Mouse (Mus musculus): ENCODE measurements around the gene Adamts4. TPM values are rescaled to one million over a fixed set of nuclear protein-coding genes. Genes with fewer than 3 reads are reported as not detected.
"Not testable (repeated sequence)": the region's sequence is repeated elsewhere in the genome, so short reads cannot be mapped to it uniquely, and the experiment has no call there.

Gene Adamts4
- total and polyA plus RNA-seq, 2 experiments: 0.09 to 0.37 TPM

GRCm38 (mm10) chr1:171238463-171238862 is 11.8 kb upstream of the Adamts4 start:
- Histone ChIP-seq H3K79me2 (ENCODE audit: control insufficient read depth, insufficient read depth, low read length) (no peaks in the 10 kb centered on the region; the same call in 1 of the 2 replicates), H3K4me1 (ENCODE audit: control insufficient read depth, insufficient read depth, low read length) (peaks cover 8% of the 10 kb centered on the region; the same call in 1 of the 2 replicates), H3K9ac (ENCODE audit: low read depth, low read length) (no peak overlapping the region), H3K27me3 (ENCODE audit: control insufficient read depth, insufficient read depth, low read length) (no peaks in the 10 kb centered on the region), H3K4me3 (ENCODE audit: insufficient read depth, low read depth, low read length) (no peak overlapping the region), H3K36me3 (ENCODE audit: control insufficient read depth, insufficient read depth, low read length) (peaks cover 50% of the 10 kb centered on the region), H3K27ac (replicated peaks; ENCODE audit: insufficient read depth, low read depth, low read length) (no peak overlapping the region)
- peak; percentile 94 for TF ChIP-seq CTCF (IDR thresholded peaks at IDR 0.05; ENCODE audit: low read depth, low read length)
- TF ChIP-seq POLR2A (IDR thresholded peaks at IDR 0.05; ENCODE audit: extremely low read depth, insufficient read depth, low read length): no peak
- 56% methylated on average over 14 of the region's 14 CpGs for WGBS
- DNase-seq (ENCODE audit: extremely low read depth, low read depth, low spot score): peak; percentile 54

GRCm38 (mm10) chr1:171239992-171240744 is 10.1 kb upstream of the Adamts4 start:
- no peaks in the 10 kb centered on the region; the same call in 1 of the 2 replicates for H3K79me2 ChIP-seq (ENCODE audit: control insufficient read depth, insufficient read depth, low read length)
- H3K27ac ChIP-seq (replicated peaks; ENCODE audit: insufficient read depth, low read depth, low read length): no peak overlapping the region; the same call in 1 of the 2 replicates
- 56% methylated on average over 15 of the region's 15 CpGs for WGBS
- H3K36me3 ChIP-seq (ENCODE audit: control insufficient read depth, insufficient read depth, low read length): peaks cover 54% of the 10 kb centered on the region
- peak; percentile 65 for DNase-seq (ENCODE audit: extremely low read depth, low read depth, low spot score)
- TF ChIP-seq POLR2A (IDR thresholded peaks at IDR 0.05; ENCODE audit: extremely low read depth, insufficient read depth, low read length): no peak
- no peak for TF ChIP-seq CTCF (IDR thresholded peaks at IDR 0.05; ENCODE audit: low read depth, low read length)
- peaks cover 4% of the 10 kb centered on the region; the same call in 1 of the 2 replicates for H3K4me1 ChIP-seq (ENCODE audit: control insufficient read depth, insufficient read depth, low read length)
- no peaks in the 10 kb centered on the region for H3K27me3 ChIP-seq (ENCODE audit: control insufficient read depth, insufficient read depth, low read length)
- H3K9ac ChIP-seq (ENCODE audit: low read depth, low read length): no peak overlapping the region
- H3K4me3 ChIP-seq (ENCODE audit: insufficient read depth, low read depth, low read length): no peak overlapping the region

- Histone ChIP-seq H3K4me3 (ENCODE audit: insufficient read depth, low read depth, low read length) (no peak overlapping the region), H3K9ac (ENCODE audit: low read depth, low read length) (no peak overlapping the region), H3K79me2 (ENCODE audit: control insufficient read depth, insufficient read depth, low read length) (no peaks in the 10 kb centered on the region; the same call in 1 of the 2 replicates), H3K4me1 (ENCODE audit: control insufficient read depth, insufficient read depth, low read length) (peaks cover 4% of the 10 kb centered on the region), H3K36me3 (ENCODE audit: control insufficient read depth, insufficient read depth, low read length) (peaks cover 47% of the 10 kb centered on the region), H3K27ac (replicated peaks; ENCODE audit: insufficient read depth, low read depth, low read length) (no peak overlapping the region), H3K27me3 (ENCODE audit: control insufficient read depth, insufficient read depth, low read length) (no peaks in the 10 kb centered on the region)
- 75% methylated on average over 10 of the region's 10 CpGs for WGBS
- no peak for TF ChIP-seq CTCF (IDR thresholded peaks at IDR 0.05; ENCODE audit: low read depth, low read length)
- TF ChIP-seq POLR2A (IDR thresholded peaks at IDR 0.05; ENCODE audit: extremely low read depth, insufficient read depth, low read length): no peak
- DNase-seq (ENCODE audit: extremely low read depth, low read depth, low spot score): no peak
Measured at GRCm38 (mm10) chr1:171240911-171241310, 9.3 kb upstream of the Adamts4 start.

- not testable (repeated sequence) for H3K9ac ChIP-seq (ENCODE audit: low read depth, low read length); H3K4me3 ChIP-seq (ENCODE audit: insufficient read depth, low read depth, low read length); H3K79me2 ChIP-seq (ENCODE audit: control insufficient read depth, insufficient read depth, low read length); H3K27me3 ChIP-seq (ENCODE audit: control insufficient read depth, insufficient read depth, low read length); H3K4me1 ChIP-seq (ENCODE audit: control insufficient read depth, insufficient read depth, low read length)
- WGBS: 65% methylated on average over 12 of the region's 12 CpGs
- Histone ChIP-seq H3K36me3 (ENCODE audit: control insufficient read depth, insufficient read depth, low read length) (peaks cover 38% of the 10 kb centered on the region), H3K27ac (replicated peaks; ENCODE audit: insufficient read depth, low read depth, low read length) (peak overlapping the region; percentile 10; the same call in 1 of the 2 replicates)
- peak; percentile 49 for DNase-seq (ENCODE audit: extremely low read depth, low read depth, low spot score)
Measured at GRCm38 (mm10) chr1:171241952-171242351, 8.3 kb upstream of the Adamts4 start.

GRCm38 (mm10) chr1:171245353-171245752 is 4.9 kb upstream of the Adamts4 start:
- Histone ChIP-seq H3K27me3 (ENCODE audit: control insufficient read depth, insufficient read depth, low read length) (no peaks in the 10 kb centered on the region), H3K4me1 (ENCODE audit: control insufficient read depth, insufficient read depth, low read length) (peaks cover 14% of the 10 kb centered on the region), H3K4me3 (ENCODE audit: insufficient read depth, low read depth, low read length) (no peak overlapping the region), H3K36me3 (ENCODE audit: control insufficient read depth, insufficient read depth, low read length) (peaks cover 20% of the 10 kb centered on the region), H3K79me2 (ENCODE audit: control insufficient read depth, insufficient read depth, low read length) (peaks cover 9% of the 10 kb centered on the region; the same call in 1 of the 2 replicates), H3K9ac (ENCODE audit: low read depth, low read length) (no peak overlapping the region), H3K27ac (replicated peaks; ENCODE audit: insufficient read depth, low read depth, low read length) (no peak overlapping the region)
- DNase-seq (ENCODE audit: extremely low read depth, low read depth, low spot score): no peak
- WGBS: 96% methylated on average over 8 of the region's 8 CpGs
- TF ChIP-seq CTCF (IDR thresholded peaks at IDR 0.05; ENCODE audit: low read depth, low read length) (no peak), POLR2A (IDR thresholded peaks at IDR 0.05; ENCODE audit: extremely low read depth, insufficient read depth, low read length) (no peak)

Measured in liver, adult 2 months (tissue).